Mouse (Mus musculus) cerebellum, adult 2 months (tissue): ENCODE results near the gene Chrnb2.

Experiments
- CTCF ChIP-seq: fragments of 200-500 bp; IDR thresholded peaks from 2 replicates; pipeline ENCODE4 v1.5.1; 2011; ENCODE audit warnings: low read depth, mild to moderate bottlenecking, control low read depth, low read length, moderate library complexity, borderline replicate concordance; ENCODE audit not compliant: insufficient read depth
- POLR2A ChIP-seq: fragments of 200-500 bp; IDR thresholded peaks from 2 replicates; pipeline ENCODE4 v1.6.1; 2011; ENCODE audit warnings: low read length, control low read depth, borderline replicate concordance; ENCODE audit not compliant: insufficient read depth

- TF ChIP-seq CTCF: no peak
- no peak for TF ChIP-seq POLR2A
Observed at GRCm38 (mm10) chr3:89795746-89796145, 31.3 kb upstream of the Chrnb2 start.
